Mouse (Mus musculus) kidney, adult 18-20 months (tissue): Measurements from ENCODE around the gene Inafm2.

Source experiments
- DNase-seq: peaks from one replicate; pipeline ENCODE4 v3.0.0; 2021

Gene Inafm2

GRCm38 (mm10) chr2:118745232-118745884 lies at the start of gene Inafm2:
Gene Inafm2 (plus strand): TSS chr2:118745758.
- peak; percentile 90 for DNase-seq

GRCm38 (mm10) chr2:118696451-118697308 lies 48.9 kb upstream of the Inafm2 start:
- peak; percentile 57 for DNase-seq

GRCm38 (mm10) chr2:118697311-118697877 lies 48.2 kb upstream of the Inafm2 start:
- DNase-seq, result no peak

- DNase-seq, result peak; percentile 55
These were observed 47.6 kb upstream of the Inafm2 start for GRCm38 (mm10) chr2:118697955-118698354.

- DNase-seq, result peak; percentile 85
These were observed 45.1 kb upstream of the Inafm2 start for GRCm38 (mm10) chr2:118700179-118701062.

GRCm38 (mm10) chr2:118701161-118701560 lies 44.4 kb upstream of the Inafm2 start:
- DNase-seq, result no peak

- no peak for DNase-seq
These were observed 43.3 kb upstream of the Inafm2 start for GRCm38 (mm10) chr2:118701971-118702882.

GRCm38 (mm10) chr2:118702883-118703761 lies 42.4 kb upstream of the Inafm2 start:
- peak; percentile 69 for DNase-seq

GRCm38 (mm10) chr2:118703913-118704730 lies 41.4 kb upstream of the Inafm2 start, which contains the start of gene Ankrd63:
Gene Ankrd63 (minus strand): TSS chr2:118703963.
- DNase-seq, result no peak

GRCm38 (mm10) chr2:118706436-118706835 lies 39.1 kb upstream of the Inafm2 start:
- DNase-seq, result no peak

GRCm38 (mm10) chr2:118708472-118708871 lies 37.1 kb upstream of the Inafm2 start:
- DNase-seq, result no peak

GRCm38 (mm10) chr2:118709655-118710221 lies 35.8 kb upstream of the Inafm2 start:
- DNase-seq, result no peak

- peak; percentile 46 for DNase-seq
These were observed 34.5 kb upstream of the Inafm2 start for GRCm38 (mm10) chr2:118711038-118711494.

GRCm38 (mm10) chr2:118713631-118714030 lies 31.9 kb upstream of the Inafm2 start:
- no peak for DNase-seq

- DNase-seq, result no peak
These were observed 31.3 kb upstream of the Inafm2 start for GRCm38 (mm10) chr2:118714230-118714629.

- DNase-seq, result no peak
These were observed 28.9 kb upstream of the Inafm2 start for GRCm38 (mm10) chr2:118716677-118717076.

GRCm38 (mm10) chr2:118723693-118724486 lies 21.7 kb upstream of the Inafm2 start:
- DNase-seq, result no peak

- DNase-seq, result peak; percentile 38
These were observed 20.0 kb upstream of the Inafm2 start for GRCm38 (mm10) chr2:118725511-118725910.
